Mouse (Mus musculus) B cell, adult 67 days (primary cell): ENCODE measurements around the gene Lca5l. TPM values are rescaled to one million over a fixed set of nuclear protein-coding genes. Genes with fewer than 3 reads are reported as not detected.

Experiments
- total RNA-seq, 2 experiments: library from RNA; stranded (reverse); gene quantifications; 4 replicates each; pipeline ENCODE4 v1.2.4; 2023

Lca5l gene
- not detected for total RNA-seq

DNA sequence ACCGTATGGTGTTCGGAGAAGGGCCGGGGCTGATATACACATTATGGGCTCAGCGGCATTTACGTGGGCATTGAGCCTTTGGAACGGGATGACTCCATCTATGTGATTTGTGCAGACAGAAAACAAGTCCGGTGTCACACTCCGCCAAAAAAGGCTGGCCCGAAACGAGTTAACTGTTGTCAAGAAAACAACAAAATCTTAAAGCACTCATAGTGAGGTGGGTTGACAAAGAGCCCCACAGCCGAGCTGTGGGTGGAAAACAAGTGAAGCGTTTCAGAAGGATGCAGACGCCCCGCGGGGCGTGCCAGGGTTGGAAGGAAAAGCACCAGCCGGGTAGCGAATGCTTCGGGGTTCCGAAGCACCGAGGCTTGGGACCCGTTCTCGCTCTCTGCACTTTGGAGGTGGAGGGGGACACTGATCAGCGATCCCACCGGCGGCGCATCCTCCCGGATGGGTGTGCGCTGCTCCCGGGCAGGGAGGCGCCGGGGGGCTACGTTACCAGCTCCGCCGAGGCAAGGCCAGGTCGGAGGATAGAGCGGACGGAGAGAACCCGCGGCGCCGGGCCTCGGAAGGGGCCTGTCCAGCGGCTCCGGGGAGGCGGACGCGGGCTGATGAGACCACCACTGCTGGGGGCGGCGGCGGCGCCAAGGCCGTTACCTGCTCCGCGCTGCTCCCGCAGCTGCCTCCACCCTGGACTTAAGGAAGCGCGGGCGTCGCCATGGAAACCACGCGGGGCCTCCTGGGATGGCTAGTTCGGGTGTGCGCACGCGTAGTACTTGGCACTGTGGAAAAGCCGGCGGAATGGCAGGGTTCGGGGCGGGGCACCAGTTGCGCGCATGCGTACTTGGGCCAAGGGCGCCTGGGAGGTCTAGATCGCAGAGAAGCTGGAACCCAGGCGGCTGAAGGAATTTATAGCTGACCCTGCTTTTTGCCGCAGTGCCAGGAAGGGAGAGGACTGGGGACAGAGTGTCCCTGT lies at the start of gene Lca5l:
TSS of gene Lca5l (minus strand) at position 741 of the 976 bp plus-strand sequence.

DNA sequence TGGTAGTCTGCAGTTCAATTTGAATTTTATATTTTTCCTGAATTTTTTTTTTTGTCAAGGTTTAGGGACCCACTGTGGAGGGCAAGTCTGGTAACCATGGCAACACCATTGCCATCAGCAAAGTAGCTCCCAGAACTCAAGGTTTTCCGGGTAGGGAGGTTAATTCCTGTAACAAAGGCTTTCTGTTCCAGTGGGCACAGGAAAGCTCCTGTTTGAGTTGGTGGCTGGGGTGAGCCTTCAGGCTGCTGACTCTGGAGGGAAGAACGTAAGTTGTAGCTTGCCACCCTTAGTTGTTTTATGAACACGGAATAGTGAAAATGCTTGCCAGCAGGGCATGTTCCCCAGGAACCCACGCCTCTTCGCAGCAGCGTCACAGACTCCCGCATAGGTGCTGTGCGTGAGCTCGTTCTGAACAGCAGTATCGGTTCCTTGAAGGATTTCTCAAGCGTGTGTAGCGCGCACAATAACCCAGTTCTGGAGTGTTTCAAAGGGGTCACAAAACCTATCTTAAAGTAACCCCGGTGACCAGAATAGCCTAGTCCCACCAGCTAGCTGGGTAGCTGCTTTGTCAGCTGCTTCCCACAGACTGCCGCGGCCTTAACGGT lies 43.4 kb upstream of the Lca5l start, which contains the start of gene B3galt5:
TSS of gene B3galt5 (plus strand) at position 436 of the 605 bp plus-strand sequence.

DNA sequence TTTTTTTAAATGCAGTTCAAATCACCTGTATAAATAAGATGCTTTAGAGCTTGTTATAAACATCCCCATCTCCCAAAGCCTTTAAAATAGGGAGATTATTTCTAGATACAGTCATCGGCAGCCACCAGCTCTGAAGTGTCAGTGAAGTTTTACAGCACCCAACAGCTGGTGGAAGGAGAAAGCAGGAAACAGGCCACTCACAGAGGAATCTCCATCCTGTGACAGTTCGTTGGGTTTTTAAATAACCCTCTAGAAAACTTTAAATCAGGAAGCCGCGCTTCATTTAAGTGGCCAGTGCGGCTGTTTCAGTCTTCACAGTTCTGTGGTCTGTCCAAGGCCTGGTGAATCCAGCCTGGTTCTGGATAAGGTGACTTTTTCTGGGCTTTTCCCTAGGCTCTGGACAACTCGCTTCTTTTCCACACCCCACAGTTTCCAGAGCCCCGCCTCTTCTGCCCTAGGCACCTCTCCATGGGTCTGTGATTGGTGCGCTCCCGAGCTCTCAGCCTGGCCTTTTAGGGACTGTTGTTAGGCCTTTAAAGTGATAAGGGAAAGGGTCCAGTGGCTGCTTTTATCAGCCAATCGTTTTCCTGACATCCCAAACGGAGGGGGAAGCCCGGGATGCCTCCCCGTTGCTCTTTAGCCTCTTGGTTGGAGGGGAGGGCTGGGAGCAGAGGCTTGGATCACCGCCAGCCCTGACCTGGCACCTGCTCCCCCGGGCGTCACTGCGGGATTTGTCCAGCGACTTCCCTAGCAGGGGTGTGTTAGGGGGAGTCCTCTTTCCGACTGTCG lies 8.0 kb upstream of the Lca5l start, which contains the start of gene Sh3bgr:
TSS of gene Sh3bgr (plus strand) at position 538 of the 789 bp plus-strand sequence.

DNA sequence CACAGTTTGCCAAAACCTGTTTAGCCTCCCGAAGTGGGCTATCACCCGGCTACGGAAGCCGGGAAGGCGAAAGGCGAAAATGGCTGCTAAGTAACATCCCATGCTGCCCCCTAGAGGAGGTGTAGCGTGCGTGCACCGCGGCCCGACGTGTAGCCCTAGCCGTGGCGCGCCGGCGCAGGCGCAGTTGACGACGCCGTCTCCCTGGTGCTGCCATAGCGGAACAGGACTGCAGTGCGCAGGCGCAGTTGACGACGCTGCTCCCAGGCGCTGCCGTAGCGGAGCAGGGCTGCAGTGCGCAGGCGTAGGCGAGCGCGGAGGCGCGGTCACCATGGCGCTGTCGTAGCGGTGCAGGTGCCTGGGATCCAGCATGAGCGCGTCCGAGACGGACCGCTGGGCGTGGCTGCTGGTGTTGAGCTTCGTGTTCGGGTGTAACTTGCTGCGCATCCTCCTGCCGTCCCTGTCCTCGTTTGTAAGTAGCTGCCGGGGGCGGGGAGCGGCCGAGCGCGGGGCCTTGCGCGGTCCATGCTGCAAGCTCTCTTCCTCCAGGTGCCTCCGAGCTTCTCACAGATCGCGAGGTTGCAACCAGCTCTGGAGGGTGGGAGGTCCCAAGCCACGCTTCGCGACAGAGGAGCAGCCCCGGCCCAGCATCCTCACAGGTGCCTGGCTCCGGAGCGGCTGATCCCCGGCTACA lies 46.8 kb downstream of the Lca5l start, which contains the start of gene Wrb:
TSS of gene Wrb (plus strand) at position 298 of the 691 bp plus-strand sequence.

DNA sequence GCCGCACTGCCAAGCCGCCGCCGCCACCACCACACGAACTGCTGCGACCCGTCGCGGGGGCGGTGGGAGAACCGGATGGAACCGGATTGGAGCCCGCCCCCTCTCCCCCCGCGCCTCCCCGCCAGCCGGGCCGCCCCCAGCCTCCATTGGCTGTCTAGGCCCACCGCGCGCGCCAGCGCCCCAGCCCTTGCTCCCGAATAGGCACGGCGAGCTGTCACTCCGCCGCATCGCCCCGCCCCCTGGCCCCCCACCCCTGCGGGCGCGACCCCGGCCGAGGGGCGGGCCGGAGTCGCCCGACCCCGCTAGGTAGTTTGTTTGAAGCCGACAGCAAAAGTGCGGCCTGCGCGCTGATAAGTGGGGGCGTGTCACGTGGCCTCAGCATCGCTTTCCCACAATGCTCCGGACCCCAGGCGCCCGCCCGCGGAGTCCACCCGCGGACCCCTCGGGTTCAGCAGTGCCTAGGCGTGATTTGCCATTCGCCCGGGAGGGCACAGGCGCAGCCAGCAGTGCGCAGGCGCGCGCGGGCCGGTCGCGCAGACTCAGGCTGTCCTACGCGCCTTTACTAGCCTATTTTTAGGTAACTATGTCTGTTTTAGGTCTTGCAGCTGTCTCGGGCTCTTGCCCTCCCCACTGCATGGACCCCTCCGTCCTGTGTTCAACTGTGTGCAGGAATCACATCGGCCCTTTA lies 64.3 kb downstream of the Lca5l start, which contains the start of gene Hmgn1:
TSS of gene Hmgn1 (minus strand) at position 73 of the 688 bp plus-strand sequence.

Other genes with a start within 250 kb of the Lca5l start
- gene Psmg1, start 201.3 kb downstream of the Lca5l start, total RNA-seq: 10 to 100 TPM; 16.1 to 18.0 TPM
- 100 to 1,000 TPM; 461 to 498 TPM for gene Brwd1, start 109.7 kb downstream of the Lca5l start, total RNA-seq
- 100 to 1,000 TPM; 232 to 269 TPM for gene Hmgn1, start 64.5 kb downstream of the Lca5l start, total RNA-seq
- gene Wrb, start 46.9 kb downstream of the Lca5l start, total RNA-seq: 10 to 100 TPM in 1 of 2 experiments, 1 to 10 TPM in 1; 9.9 to 11.2 TPM
- not detected for gene Sh3bgr, start 8.2 kb upstream of the Lca5l start, total RNA-seq
- under 1 TPM in 1 of 2 experiments, not detected in 1; 0.12 TPM for gene B3galt5, start 43.5 kb upstream of the Lca5l start, total RNA-seq